Mouse (Mus musculus) stomach, embryonic 16.5 days (tissue): Measurements from ENCODE around the gene Cnot11. TPM values are rescaled to one million over a fixed set of nuclear protein-coding genes. Genes with fewer than 3 reads are reported as not detected.

Experiments
- ATAC-seq: fragments of 200-750 bp; cut with Nextera tagmentation; 2 replicates; pipeline ENCODE4 v1.8.0; 2017; ENCODE audit warnings: moderate number of reproducible peaks, moderate TSS enrichment; ENCODE audit not compliant: insufficient read depth, low FRiP score
- H3K27ac ChIP-seq: fragments of 300-500 bp; sonication (generic); 2 replicates; pipeline ENCODE4 v1.5.1; 2014; ENCODE audit warnings: low read length
- H3K27me3 ChIP-seq: fragments of 300-500 bp; sonication (generic); 2 replicates; pipeline ENCODE4 v1.6.1; 2014; ENCODE audit warnings: low read length, control low read depth, mixed read lengths; ENCODE audit not compliant: control insufficient read depth, insufficient read depth
- H3K36me3 ChIP-seq: fragments of 300-500 bp; sonication (generic); 2 replicates; pipeline ENCODE4 v1.6.1; 2014; ENCODE audit warnings: low read length; ENCODE audit not compliant: control insufficient read depth, insufficient read depth
- H3K4me1 ChIP-seq: fragments of 300-500 bp; sonication (generic); 2 replicates; pipeline ENCODE4 v1.6.1; 2014; ENCODE audit warnings: low read length, control low read depth, mixed read lengths; ENCODE audit not compliant: control insufficient read depth, insufficient read depth
- H3K4me2 ChIP-seq: fragments of 300-500 bp; sonication (generic); 2 replicates; pipeline ENCODE4 v1.6.1; 2014; ENCODE audit warnings: low read depth, low read length, mixed read lengths
- H3K4me3 ChIP-seq: fragments of 300-500 bp; sonication (generic); replicated peaks from 2 replicates; pipeline ENCODE4 v1.5.1; 2014; ENCODE audit warnings: mild to moderate bottlenecking, low read length
- H3K9ac ChIP-seq: fragments of 300-500 bp; sonication (generic); 2 replicates; pipeline ENCODE4 v1.6.1; 2014; ENCODE audit warnings: low read length
- H3K9me3 ChIP-seq: fragments of 300-500 bp; sonication (generic); replicated peaks from 2 replicates; pipeline ENCODE4 v1.6.1; 2016; ENCODE audit warnings: low read length, control low read depth; ENCODE audit not compliant: control insufficient read depth
- WGBS: fragments of 180-500 bp; shearing (Covaris S2); extraction: QIAGEN DNeasy Blood & Tissue Kit; methylation state at CpG from one replicate; pipeline ENCODE4 v1.1.7; 2014; 5-methylcytosine and 5-hydroxymethylcytosine counted together
- polyA plus RNA-seq: library from polyadenylated mRNA; unstranded; fragments of >200 nt; fragmentation: Nextera tagmentation; extraction: Ambion mirVana; gene quantifications from 2 replicates; pipeline ENCODE4 v1.2.1, GENCODE M21; 2015

Cnot11 gene
- polyA plus RNA-seq, 1 experiment from 2014 or later, result 10.5 TPM

DNA sequence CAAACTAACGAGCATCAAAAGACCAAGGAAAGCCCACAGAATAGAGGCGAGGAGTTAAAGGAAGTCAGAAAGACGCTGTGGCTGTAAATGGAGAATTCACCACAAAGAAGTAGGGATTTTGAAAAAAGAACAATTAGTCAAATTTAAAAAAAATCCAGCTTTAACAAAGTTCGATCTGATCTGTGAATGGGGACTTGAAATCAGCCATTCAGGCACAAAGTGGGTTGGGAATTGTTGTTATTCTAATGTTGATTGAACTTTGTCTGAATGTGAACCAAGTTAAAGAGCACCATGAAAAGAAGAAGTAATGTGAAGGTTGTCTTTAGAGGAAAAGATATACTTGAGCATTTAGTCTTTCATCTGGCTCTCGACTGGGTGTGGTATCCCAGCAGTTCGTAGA is 6.5 kb upstream of the Cnot11 start:
- Histone ChIP-seq H3K9me3 (no peaks in the 10 kb centered on the region), H3K36me3 (no peaks in the 10 kb centered on the region), H3K4me1 (no peaks in the 10 kb centered on the region), H3K4me2 (no peak overlapping the region), H3K27ac (no peak overlapping the region), H3K4me3 (no peak overlapping the region), H3K27me3 (no peaks in the 10 kb centered on the region), H3K9ac (no peak overlapping the region)
- 75% methylated on average over 6 of the region's 6 CpGs for WGBS
- ATAC-seq, result no peak

DNA sequence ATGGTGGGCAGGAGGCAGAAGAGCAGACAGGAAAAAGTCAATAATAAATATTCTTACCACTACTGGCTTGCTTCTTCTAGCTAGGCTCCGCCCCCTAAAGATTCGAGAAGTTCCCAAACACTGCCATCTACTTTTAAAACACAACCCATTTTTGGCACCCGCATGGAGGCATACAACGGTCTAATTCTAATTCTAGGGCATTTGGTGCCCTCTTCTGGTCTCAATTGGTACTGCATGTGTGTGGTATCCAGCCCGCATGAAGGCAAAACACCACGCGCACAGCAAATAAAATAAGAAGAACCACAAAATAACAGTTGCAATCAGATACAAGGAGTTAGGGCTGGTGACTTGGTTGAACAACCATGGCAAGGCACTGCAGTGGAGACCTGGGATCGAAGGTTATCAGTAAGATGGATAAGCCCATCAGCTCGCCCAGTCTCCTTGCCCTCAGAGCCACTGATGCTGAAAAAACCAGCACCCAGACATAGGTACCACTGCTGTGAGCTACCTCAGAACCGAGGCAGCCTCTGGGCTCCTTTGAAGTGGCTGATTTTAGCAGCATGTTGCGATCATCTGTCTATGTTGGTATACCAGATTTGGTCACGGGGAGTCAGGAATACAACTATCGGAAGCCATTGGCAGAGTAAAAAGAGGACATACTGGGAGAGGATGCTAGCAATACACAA is 4.4 kb upstream of the Cnot11 start:
- Histone ChIP-seq H3K36me3 (no peaks in the 10 kb centered on the region), H3K9ac (no peak overlapping the region), H3K4me1 (no peaks in the 10 kb centered on the region), H3K4me2 (no peak overlapping the region), H3K4me3 (no peak overlapping the region), H3K27me3 (no peaks in the 10 kb centered on the region), H3K9me3 (no peaks in the 10 kb centered on the region), H3K27ac (no peak overlapping the region)
- 37% methylated on average over 13 of the region's 13 CpGs for WGBS
- no peak for ATAC-seq

DNA sequence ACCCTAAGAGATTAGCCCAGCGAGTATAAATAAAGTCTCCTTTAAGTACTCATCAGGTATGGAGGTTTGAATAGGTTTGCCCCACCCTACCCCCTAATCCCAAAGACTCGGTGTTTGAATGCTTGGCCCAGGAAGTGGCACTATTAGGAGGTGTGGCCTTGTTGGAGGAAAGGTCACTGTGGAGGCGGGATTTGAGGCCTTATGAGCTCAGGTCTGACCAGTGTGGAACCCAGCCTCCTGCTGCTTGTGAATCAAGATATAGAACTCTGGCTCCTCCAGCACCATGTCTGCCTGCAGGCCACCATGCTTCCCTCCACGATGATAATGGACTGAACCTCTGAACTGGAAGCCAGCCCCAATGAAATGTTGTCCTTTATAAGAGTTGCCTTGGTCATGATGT is 3.8 kb upstream of the Cnot11 start:
- 61% methylated on average over 4 of the region's 4 CpGs for WGBS
- H3K4me1 ChIP-seq, result no peaks in the 10 kb centered on the region
- no peak for ATAC-seq
- no peaks in the 10 kb centered on the region for H3K27me3 ChIP-seq
- H3K9ac ChIP-seq, result no peak overlapping the region
- no peak overlapping the region for H3K4me3 ChIP-seq
- no peaks in the 10 kb centered on the region for H3K36me3 ChIP-seq
- no peak overlapping the region for H3K4me2 ChIP-seq
- H3K27ac ChIP-seq, result no peak overlapping the region
- H3K9me3 ChIP-seq, result no peaks in the 10 kb centered on the region

DNA sequence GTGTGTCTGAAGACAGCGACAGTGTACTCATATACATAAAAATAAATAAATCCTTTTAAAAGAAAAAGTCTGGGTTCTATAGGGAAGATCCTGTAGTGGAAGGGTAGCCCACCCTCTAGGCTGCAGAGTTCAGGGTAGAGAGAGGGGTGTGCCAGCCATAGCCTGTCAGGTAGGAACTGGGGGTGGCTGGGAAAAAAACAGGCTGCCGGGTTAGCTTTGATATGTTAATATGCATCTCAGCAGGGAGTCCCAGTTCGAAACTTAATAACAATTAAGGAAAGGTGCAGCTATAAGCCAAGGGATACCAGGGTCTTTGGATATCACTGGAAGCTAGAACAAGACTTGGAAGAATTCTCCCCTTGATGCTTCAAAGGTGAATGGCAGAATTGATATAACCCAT is 875 bp upstream of the Cnot11 start:
- Histone ChIP-seq H3K9ac (no peak overlapping the region), H3K27me3 (no peaks in the 10 kb centered on the region), H3K9me3 (no peaks in the 10 kb centered on the region), H3K36me3 (peaks cover 6% of the 10 kb centered on the region; the same call in 1 of the 2 replicates), H3K4me3 (no peak overlapping the region), H3K4me1 (peaks cover 11% of the 10 kb centered on the region), H3K4me2 (no peak overlapping the region), H3K27ac (no peak overlapping the region)
- WGBS, result 39% methylated on average over 3 of the region's 3 CpGs
- ATAC-seq, result no peak

DNA sequence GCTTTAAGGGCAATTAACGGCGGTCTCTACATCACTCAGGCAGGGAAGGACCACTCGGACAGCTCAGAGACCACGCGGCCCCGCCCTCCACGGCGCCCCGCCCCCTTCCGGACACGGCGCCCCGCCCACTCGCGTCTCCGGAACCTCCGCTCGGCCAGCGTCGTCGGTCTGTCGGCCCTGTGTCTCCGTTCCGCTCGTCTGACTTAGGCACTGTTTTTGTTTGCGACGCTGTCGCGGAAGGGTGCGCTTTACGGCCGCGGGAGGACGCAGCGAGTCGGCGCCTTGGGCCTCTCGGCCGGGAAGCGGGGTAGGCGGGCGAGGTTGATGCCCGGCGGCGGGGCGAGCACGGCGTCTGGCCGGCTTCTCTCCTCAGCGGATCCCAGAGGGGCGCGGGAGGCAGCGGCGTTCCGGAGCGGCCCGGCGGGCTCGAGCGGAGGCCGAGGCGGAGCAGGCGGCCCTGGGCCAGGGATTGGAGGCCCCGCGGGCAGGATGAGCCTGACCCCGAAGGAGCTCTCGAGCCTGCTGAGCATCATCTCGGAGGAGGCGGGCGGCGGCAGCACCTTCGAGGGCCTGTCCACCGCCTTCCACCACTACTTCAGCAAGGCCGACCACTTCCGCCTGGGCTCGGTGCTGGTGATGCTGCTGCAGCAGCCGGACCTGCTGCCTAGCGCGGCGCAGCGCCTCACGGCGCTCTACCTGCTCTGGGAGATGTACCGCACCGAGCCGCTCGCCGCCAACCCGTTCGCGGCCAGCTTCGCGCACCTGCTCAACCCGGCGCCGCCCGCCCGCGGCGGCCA is 921 bp downstream of the Cnot11 start:
- Histone ChIP-seq H3K27ac (peak overlapping the region; percentile 93), H3K4me2 (peak overlapping the region; percentile 85), H3K9ac (peak overlapping the region; percentile 94), H3K36me3 (peaks cover 24% of the 10 kb centered on the region), H3K9me3 (peaks cover 5% of the 10 kb centered on the region), H3K4me3 (peak overlapping the region; percentile 84), H3K27me3 (no peaks in the 10 kb centered on the region), H3K4me1 (peaks cover 11% of the 10 kb centered on the region)
- ATAC-seq, result peak; percentile 92
- WGBS, result under 1% methylated on average over 100 of the region's 100 CpGs

DNA sequence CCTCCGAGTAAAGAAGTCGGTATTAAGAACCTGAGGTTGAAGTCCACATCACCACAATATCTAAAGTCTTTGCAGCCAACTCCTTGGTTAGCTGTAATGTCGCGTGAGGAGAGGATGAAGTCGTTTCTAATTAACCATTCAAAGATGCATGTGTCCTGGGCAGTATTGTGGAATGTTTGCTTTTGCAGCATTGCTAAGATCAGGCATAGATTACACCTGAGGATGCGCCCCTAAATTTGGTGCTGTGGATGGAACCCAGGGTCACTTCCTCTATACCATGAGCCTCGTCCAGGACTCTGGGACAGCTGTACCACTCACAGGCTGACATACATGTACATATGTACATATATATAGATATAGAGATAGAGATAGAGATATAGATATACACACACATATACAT is 1.9 kb downstream of the Cnot11 start:
- no peak for ATAC-seq
- no peak overlapping the region for H3K27ac ChIP-seq
- peak overlapping the region; percentile 84 for H3K4me3 ChIP-seq
- no peaks in the 10 kb centered on the region for H3K27me3 ChIP-seq
- peak overlapping the region; percentile 85 for H3K4me2 ChIP-seq
- peaks cover 11% of the 10 kb centered on the region for H3K4me1 ChIP-seq
- H3K9ac ChIP-seq, result peak overlapping the region; percentile 94
- H3K9me3 ChIP-seq, result peaks cover 6% of the 10 kb centered on the region
- peaks cover 27% of the 10 kb centered on the region for H3K36me3 ChIP-seq
- 27% methylated on average over 7 of the region's 7 CpGs for WGBS

DNA sequence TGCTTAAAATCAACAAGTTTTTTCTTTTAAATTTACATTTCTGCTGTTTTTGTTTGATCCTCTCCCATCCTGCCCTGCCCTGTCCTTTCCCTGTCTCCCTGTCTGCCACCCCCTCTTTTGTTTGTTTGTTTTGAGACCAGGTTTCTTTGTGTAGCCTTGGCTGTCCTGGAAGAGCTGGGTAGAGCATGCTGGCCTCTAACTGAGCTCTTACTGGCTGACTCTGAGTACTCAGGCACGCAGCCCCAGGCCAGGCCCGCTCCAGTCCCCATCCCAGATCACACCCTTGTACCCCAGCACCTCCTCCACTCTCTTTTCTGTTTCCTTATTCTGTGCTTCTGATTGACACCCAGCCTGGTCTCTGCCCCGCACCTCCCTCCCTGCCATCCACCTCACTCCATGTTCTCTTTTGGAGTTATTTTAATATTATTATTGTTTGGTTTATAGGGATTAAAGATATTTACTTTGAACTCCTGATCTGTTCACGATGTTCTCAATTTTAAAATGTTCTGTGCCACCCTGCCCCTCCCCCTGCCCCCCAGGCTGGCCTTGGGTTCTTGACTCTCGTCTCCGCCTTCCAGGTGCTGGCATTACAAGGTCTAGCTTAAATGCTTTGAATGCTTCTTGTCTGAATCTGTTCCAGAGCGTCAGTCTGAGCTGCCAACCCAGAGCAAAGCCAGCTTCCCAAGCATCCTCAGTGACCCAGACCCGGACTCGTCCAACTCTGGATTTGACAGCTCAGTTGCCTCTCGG is 3.0 kb downstream of the Cnot11 start:
- peaks cover 11% of the 10 kb centered on the region for H3K4me1 ChIP-seq
- H3K4me2 ChIP-seq, result no peak overlapping the region
- ATAC-seq, result no peak
- no peak overlapping the region for H3K9ac ChIP-seq
- peaks cover 32% of the 10 kb centered on the region for H3K36me3 ChIP-seq
- H3K27ac ChIP-seq, result no peak overlapping the region
- peaks cover 6% of the 10 kb centered on the region for H3K9me3 ChIP-seq
- 78% methylated on average over 10 of the region's 10 CpGs for WGBS
- no peak overlapping the region for H3K4me3 ChIP-seq
- no peaks in the 10 kb centered on the region for H3K27me3 ChIP-seq

DNA sequence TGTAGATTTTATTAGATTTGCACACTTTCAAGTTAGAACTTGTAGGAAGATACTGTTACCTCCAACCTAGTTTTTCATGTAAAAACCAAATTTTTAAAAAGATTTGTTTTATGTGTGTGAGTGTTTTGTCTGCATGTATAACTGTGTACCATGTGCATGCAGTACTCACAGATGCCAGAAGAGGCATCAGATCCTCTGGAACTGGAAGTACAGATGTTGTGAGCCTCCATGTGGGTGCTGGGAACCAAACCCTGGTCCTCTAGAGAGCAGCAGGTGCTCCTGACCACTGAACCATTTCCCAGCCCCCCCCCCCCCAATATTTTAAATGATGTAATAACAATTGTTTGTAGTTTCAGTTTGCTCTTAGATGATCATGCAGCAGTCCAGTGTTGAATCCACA is 5.8 kb downstream of the Cnot11 start:
- Histone ChIP-seq H3K9ac (no peak overlapping the region), H3K27ac (no peak overlapping the region), H3K4me2 (no peak overlapping the region), H3K36me3 (peaks cover 35% of the 10 kb centered on the region), H3K9me3 (peaks cover 6% of the 10 kb centered on the region), H3K4me3 (no peak overlapping the region), H3K4me1 (peaks cover 11% of the 10 kb centered on the region), H3K27me3 (no peaks in the 10 kb centered on the region)
- ATAC-seq, result no peak

DNA sequence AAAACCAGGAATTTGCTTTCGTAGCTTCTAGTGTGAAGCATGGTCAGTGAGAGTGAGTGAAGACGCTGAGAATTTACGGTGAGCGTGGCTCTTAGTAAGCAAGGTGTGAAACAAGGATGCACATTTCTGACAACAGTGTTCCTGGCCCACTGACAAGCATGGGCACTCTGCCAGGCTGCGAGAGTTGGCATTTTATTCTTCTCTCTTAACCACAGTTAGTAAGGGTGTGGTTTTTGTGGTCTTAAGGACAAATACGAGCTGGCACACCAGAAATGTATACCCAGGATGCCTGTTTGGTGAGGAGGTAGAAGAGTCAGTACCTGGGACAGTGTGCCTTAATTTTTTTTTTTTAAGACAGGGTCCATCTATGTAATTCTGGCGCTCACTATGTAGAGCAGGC is 10.8 kb downstream of the Cnot11 start:
- H3K36me3 ChIP-seq, result peaks cover 15% of the 10 kb centered on the region

More for the DNA sequence above, 10.8 kb downstream of the Cnot11 start:
- no peak for ATAC-seq
- H3K4me3 ChIP-seq, result no peak overlapping the region
- no peak overlapping the region for H3K27ac ChIP-seq
- no peaks in the 10 kb centered on the region for H3K27me3 ChIP-seq
- H3K4me1 ChIP-seq, result peaks cover 4% of the 10 kb centered on the region; the same call in 1 of the 2 replicates
- WGBS, result 88% methylated on average over 7 of the region's 7 CpGs
- H3K9ac ChIP-seq, result no peak overlapping the region
- H3K4me2 ChIP-seq, result no peak overlapping the region
- H3K9me3 ChIP-seq, result peaks cover 2% of the 10 kb centered on the region
